Mouse (Mus musculus) effector memory CD4-positive, alpha-beta T cell, adult 5 months (primary cell): Measurements from ENCODE around the gene Mxra7. TPM values are rescaled to one million over a fixed set of nuclear protein-coding genes. Genes with fewer than 3 reads are reported as not detected.

Experiments
- polyA plus RNA-seq: library from polyadenylated mRNA; unstranded; fragments of 100-300 nt; shearing (Covaris generic); gene quantifications from one replicate; pipeline ENCODE4 v1.2.1, GENCODE M21; 2017

The Mxra7 gene
- polyA plus RNA-seq: not detected

GRCm38 (mm10) chr11:116827534-116828165 is at the start of gene Mxra7:
Gene Mxra7, minus strand, starts transcription at chr11:116828046.

DNA sequence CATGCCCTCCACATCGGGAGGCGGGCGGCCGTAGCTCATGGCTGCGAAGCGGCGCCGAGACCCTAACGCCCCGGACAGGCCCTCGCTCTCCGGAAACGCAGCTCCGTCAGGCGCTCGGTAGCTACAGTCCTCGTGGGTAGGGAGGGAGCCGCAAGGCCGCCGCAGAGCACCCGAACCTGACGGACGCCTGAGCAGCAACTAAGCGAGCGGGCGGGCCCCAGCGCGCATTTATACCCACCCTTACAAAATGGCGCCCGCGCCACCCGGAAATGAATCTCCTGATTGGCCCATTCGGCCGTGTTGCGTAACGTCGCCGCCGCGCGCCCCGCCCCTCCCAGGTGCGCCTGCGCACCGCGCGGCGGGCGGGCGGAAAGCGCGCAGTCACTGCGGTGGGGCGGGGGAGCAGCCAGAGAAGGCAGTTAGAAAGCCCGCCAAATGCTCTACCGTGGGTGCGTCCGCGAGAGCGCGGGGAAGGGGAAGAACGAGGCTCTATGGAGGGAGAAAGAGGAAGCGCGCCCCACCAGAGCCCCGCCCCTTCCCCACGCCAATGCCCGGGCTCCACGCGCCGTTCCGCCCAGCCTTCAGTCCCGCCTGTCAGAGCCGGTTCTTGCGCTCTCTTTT is 25.2 kb upstream of the Mxra7 start, which contains the start of gene Srsf2:
Gene Srsf2, minus strand, starts transcription at position 204 of the 621 bp plus-strand sequence.

GRCm38 (mm10) chr11:116852291-116852890 is 24.5 kb upstream of the Mxra7 start, which contains the start of gene Mfsd11:
Gene Mfsd11, plus strand, starts transcription at chr11:116852440.

DNA sequence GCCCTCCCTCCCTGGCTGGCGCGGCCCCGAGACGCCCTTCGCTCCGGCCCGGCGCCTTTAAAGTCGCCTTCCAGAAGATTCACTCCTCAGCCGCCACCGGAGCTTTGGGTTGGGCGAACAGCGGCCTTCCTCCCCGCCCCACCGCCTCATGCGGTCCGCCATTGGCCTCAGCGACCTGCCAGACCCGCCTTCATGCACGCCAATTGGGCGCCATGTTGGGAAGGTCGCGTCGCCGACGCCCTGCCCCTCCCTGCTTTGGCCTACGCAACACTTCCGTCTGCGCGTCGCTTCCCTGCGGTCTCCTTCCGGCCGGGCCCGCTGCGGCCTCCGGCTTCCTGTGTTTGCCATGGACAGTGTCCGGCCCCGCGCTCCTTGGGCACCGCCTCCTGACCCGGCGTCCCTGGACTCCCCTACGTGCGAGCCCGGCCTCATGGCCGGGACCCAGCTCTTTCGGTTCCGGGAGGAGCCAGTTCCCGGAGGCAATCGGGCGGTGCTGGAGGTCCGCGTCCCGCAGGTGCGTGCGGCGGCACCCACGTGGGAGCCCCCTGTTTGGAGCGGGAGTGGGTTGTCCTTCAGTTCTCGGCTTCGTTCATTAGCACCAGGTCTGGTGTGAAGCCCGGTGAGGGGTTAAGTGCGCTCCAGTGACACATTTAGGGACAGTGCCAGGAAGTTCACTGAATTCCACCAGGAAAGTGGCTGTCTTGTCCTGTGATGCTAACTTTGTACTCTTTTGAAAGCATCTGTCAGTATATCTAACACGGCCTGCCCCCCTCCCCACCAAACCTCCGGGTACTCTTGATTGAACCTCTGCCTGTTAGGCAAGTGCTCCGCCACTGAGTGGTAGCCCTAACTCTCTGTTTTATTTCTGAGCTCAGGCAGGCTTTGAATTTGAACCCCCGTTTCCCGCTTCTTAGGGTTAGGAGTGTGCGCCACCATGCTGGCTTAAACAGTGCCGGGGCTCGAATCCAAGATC is 15.7 kb upstream of the Mxra7 start, which contains the start of the genes Mettl23 and Jmjd6:
Gene Mettl23, plus strand, starts transcription at position 18 of the 973 bp plus-strand sequence.
Gene Jmjd6, minus strand, starts transcription at position 189 of the 973 bp plus-strand sequence.

GRCm38 (mm10) chr11:116775407-116775806 is 52.4 kb downstream of the Mxra7 start, which contains the start of gene St6galnac1:
Gene St6galnac1, minus strand, starts transcription at chr11:116775507.

Other genes starting within 250 kb of the Mxra7 start
- 16.2 TPM for gene Ube2o, start 246.6 kb downstream of the Mxra7 start, polyA plus RNA-seq
- gene Aanat, start 241.6 kb downstream of the Mxra7 start, polyA plus RNA-seq: not detected
- gene Rhbdf2, start 201.0 kb downstream of the Mxra7 start, polyA plus RNA-seq: 19.5 TPM
- gene Prcd, start 174.5 kb downstream of the Mxra7 start, polyA plus RNA-seq: not detected
- gene Cygb, start 173.7 kb downstream of the Mxra7 start, polyA plus RNA-seq: not detected
- 1.0 TPM for gene St6galnac1, start 52.5 kb downstream of the Mxra7 start, polyA plus RNA-seq
- 121 TPM for gene Mettl23, start 15.2 kb upstream of the Mxra7 start, polyA plus RNA-seq
- 101 TPM for gene Jmjd6, start 15.4 kb upstream of the Mxra7 start, polyA plus RNA-seq
- gene Mfsd11, start 24.4 kb upstream of the Mxra7 start, polyA plus RNA-seq: 16.3 TPM
- 394 TPM for gene Srsf2, start 25.0 kb upstream of the Mxra7 start, polyA plus RNA-seq
- not detected for gene Mgat5b, start 90.8 kb upstream of the Mxra7 start, polyA plus RNA-seq